In genomic region chr11:57719631-57720030, GRCm38 (mm10) we compare ENCODE assay signal across 11 mouse cellular contexts.
A peak's percentile ranks its signal among the peaks of the same experiment; 100 is the strongest.
DNase-seq lines count a peak whose midpoint lies in the region; ATAC-seq lines count a peak whose summit lies in the region.
"Had no signal": no experiment of that assay in that cellular context is flagged by ENCODE, and none has a peak within 500 bp of the region (broad histone marks: within the 10 kb centered on the region; RNA-seq: fewer than 3 reads in every experiment).

No protein-coding gene starts in this region.

- no peaks in the 10 kb centered on the region for H3K27me3 ChIP-seq in forebrain, embryonic 16.5 days (replicated peaks; ENCODE audit: control insufficient read depth, insufficient read depth, low read length)
- no peaks in the 10 kb centered on the region for H3K27me3 ChIP-seq in liver, embryonic 12.5 days (replicated peaks)
- H3K27me3 ChIP-seq in heart, embryonic 10.5 days (ENCODE audit: insufficient read depth, poor library complexity, severe bottlenecking) = no peaks in the 10 kb centered on the region
- H3K27me3 ChIP-seq: hindbrain, embryonic 15.5 days; limb, embryonic 15.5 days; neural tube, embryonic 12.5 days had no signal

- ATAC-seq in forebrain, embryonic 16.5 days = peak; percentile 64
- no peak for ATAC-seq in liver, embryonic 12.5 days

- H3K4me2 ChIP-seq in forebrain, embryonic 16.5 days (ENCODE audit: low read length) = no peak overlapping the region
- H3K4me2 ChIP-seq in liver, embryonic 12.5 days = no peak overlapping the region
- H3K4me2 ChIP-seq: hindbrain, embryonic 15.5 days; limb, embryonic 15.5 days; neural tube, embryonic 12.5 days had no signal

- no peak overlapping the region for H3K9ac ChIP-seq in forebrain, embryonic 16.5 days (replicated peaks; ENCODE audit: low read depth, low read length)
- H3K9ac ChIP-seq in liver, embryonic 12.5 days = no peak overlapping the region
- H3K9ac ChIP-seq: hindbrain, embryonic 15.5 days; limb, embryonic 15.5 days; neural tube, embryonic 12.5 days had no signal

- DNase-seq in adrenal gland, adult (ENCODE audit: inconsistent age in 2 of 2, low spot score in 1 of 2) = peak; percentile 61 to 73
- DNase-seq in adrenal gland, postnatal 4 days (ENCODE audit: low spot score in 2 of 2) = no peak
- DNase-seq in NIH3T3 (ENCODE audit: low read depth) = peak; percentile 82
- peak; percentile 36 for DNase-seq in lung, postnatal 36 days
- no peak for DNase-seq in heart, adult 18-20 months
- no peak for DNase-seq in heart, embryonic 10.5 days (ENCODE audit: low spot score)

- H3K36me3 ChIP-seq in forebrain, embryonic 16.5 days (ENCODE audit: control insufficient read depth, insufficient read depth) = no peaks in the 10 kb centered on the region
- H3K36me3 ChIP-seq in liver, embryonic 12.5 days = peaks cover 54% of the 10 kb centered on the region
- H3K36me3 ChIP-seq in heart, embryonic 10.5 days = peaks cover 8% of the 10 kb centered on the region; the same call in 1 of the 2 replicates
- H3K36me3 ChIP-seq: hindbrain, embryonic 15.5 days; neural tube, embryonic 12.5 days had no signal

- H3K27ac ChIP-seq in forebrain, embryonic 16.5 days (ENCODE audit: low read length) = 0 out of 2 replicates have a peak overlapping the region, but pooled peaks have one; percentile 4
- no peak overlapping the region for H3K27ac ChIP-seq in liver, embryonic 12.5 days
- no peak overlapping the region for H3K27ac ChIP-seq in heart, embryonic 10.5 days
- H3K27ac ChIP-seq: hindbrain, embryonic 15.5 days; limb, embryonic 15.5 days; neural tube, embryonic 12.5 days had no signal

- WGBS in forebrain, embryonic 16.5 days = 7% methylated on average over 7 of the region's 7 CpGs
- whole genome bisulfite sequencing in liver, embryonic 12.5 days (ENCODE audit: insufficient replicate concordance) = 63% methylated on average over 7 of the region's 7 CpGs
- WGBS in heart, embryonic 10.5 days = 38% methylated on average over 7 of the region's 7 CpGs

- H3K9me3 ChIP-seq in forebrain, embryonic 16.5 days (ENCODE audit: control insufficient read depth, low read length) = no peaks in the 10 kb centered on the region
- no peaks in the 10 kb centered on the region for H3K9me3 ChIP-seq in liver, embryonic 12.5 days (replicated peaks)
- H3K9me3 ChIP-seq in heart, embryonic 10.5 days = no peaks in the 10 kb centered on the region
- H3K9me3 ChIP-seq: hindbrain, embryonic 15.5 days; limb, embryonic 15.5 days; neural tube, embryonic 12.5 days had no signal

- H3K4me3 ChIP-seq in forebrain, embryonic 16.5 days (replicated peaks; ENCODE audit: low read length) = no peak overlapping the region
- H3K4me3 ChIP-seq in liver, embryonic 12.5 days = no peak overlapping the region
- H3K4me3 ChIP-seq in heart, embryonic 10.5 days = no peak overlapping the region
- H3K4me3 ChIP-seq: hindbrain, embryonic 15.5 days; limb, embryonic 15.5 days; neural tube, embryonic 12.5 days had no signal

- peaks cover 8% of the 10 kb centered on the region; the same call in 1 of the 2 replicates for H3K4me1 ChIP-seq in forebrain, embryonic 16.5 days (replicated peaks; ENCODE audit: control insufficient read depth, insufficient read depth, low read length)
- H3K4me1 ChIP-seq in liver, embryonic 12.5 days = peaks cover under 1% of the 10 kb centered on the region
- H3K4me1 ChIP-seq in heart, embryonic 10.5 days = peaks cover 11% of the 10 kb centered on the region; the same call in 1 of the 2 replicates
- H3K4me1 ChIP-seq: neural tube, embryonic 12.5 days had no signal

Comparison
In these comparisons a context has a peak if more than half of its experiments do, and no peak if none do; other contexts are left out.
1. DNase-seq: peak in adrenal gland, adult (2 of 2), NIH3T3 (single experiment) and lung, postnatal 36 days (single experiment); none in adrenal gland, postnatal 4 days (0 of 2), heart, adult 18-20 months (0 of 2) and heart, embryonic 10.5 days (single experiment).